Mouse (Mus musculus) liver, adult 2 months (tissue): ENCODE results near the gene Pgpep1l. TPM values are rescaled to one million over a fixed set of nuclear protein-coding genes. Genes with fewer than 3 reads are reported as not detected.

Experiments used
- DNase-seq: peaks from one replicate; pipeline ENCODE4 v3.0.0-alpha.2; 2011; ENCODE audit warnings: low read depth, low spot score; ENCODE audit errors: extremely low read depth
- H3K27ac ChIP-seq: fragments of 200-500 bp; replicated peaks from 2 replicates; pipeline ENCODE4 v1.5.1; 2012; ENCODE audit warnings: low read depth, mild to moderate bottlenecking, control low read depth, inconsistent platforms, low read length; ENCODE audit not compliant: insufficient read depth
- H3K27me3 ChIP-seq: fragments of 200-500 bp; 2 replicates; pipeline ENCODE4 v1.6.1; 2012; ENCODE audit warnings: mild to moderate bottlenecking, moderate library complexity, low read length, inconsistent platforms; ENCODE audit not compliant: control insufficient read depth, insufficient read depth
- H3K36me3 ChIP-seq: fragments of 200-500 bp; 2 replicates; pipeline ENCODE4 v1.6.1; 2012; ENCODE audit warnings: low read length, inconsistent platforms; ENCODE audit not compliant: control insufficient read depth, insufficient read depth
- H3K4me1 ChIP-seq: fragments of 200-500 bp; 2 replicates; pipeline ENCODE4 v1.6.1; 2011; ENCODE audit warnings: low read length; ENCODE audit not compliant: control insufficient read depth, insufficient read depth
- H3K4me3 ChIP-seq: fragments of 200-500 bp; 2 replicates; pipeline ENCODE4 v1.5.1; 2011; ENCODE audit warnings: low read depth, mild to moderate bottlenecking, control low read depth, low read length, moderate library complexity; ENCODE audit not compliant: insufficient read depth
- H3K79me2 ChIP-seq: fragments of 200-500 bp; 2 replicates; pipeline ENCODE4 v1.6.1; 2012; ENCODE audit warnings: inconsistent platforms, mild to moderate bottlenecking, low read length, moderate library complexity; ENCODE audit not compliant: control insufficient read depth, insufficient read depth
- H3K9ac ChIP-seq: fragments of 200-500 bp; 2 replicates; pipeline ENCODE4 v1.6.1; 2012; ENCODE audit warnings: low read depth, mild to moderate bottlenecking, control low read depth, inconsistent platforms, low read length
- CTCF ChIP-seq: fragments of 200-500 bp; IDR thresholded peaks from 2 replicates; pipeline ENCODE4 v1.5.1; 2011; ENCODE audit warnings: low read depth, low read length, control low read depth
- POLR2A ChIP-seq: fragments of 200-500 bp; IDR thresholded peaks from 2 replicates; pipeline ENCODE4 v1.6.1; 2011; ENCODE audit warnings: low read length, control low read depth; ENCODE audit not compliant: insufficient read depth; ENCODE audit errors: extremely low read depth
- WGBS: fragments of 180-500 bp; shearing (Covaris S2); methylation state at CpG from one replicate; pipeline ENCODE4 v1.1.7; 2018; 5-methylcytosine and 5-hydroxymethylcytosine counted together
- polyA plus RNA-seq: library from polyadenylated mRNA; depleted of rRNA; stranded (reverse); fragments of >200 nt; gene quantifications from 2 replicates; pipeline ENCODE4 v1.2.3, GENCODE M21; 2012
- total RNA-seq: library from RNA; depleted of rRNA; stranded (reverse); fragments of >200 nt; gene quantifications from 2 replicates; pipeline ENCODE4 v1.2.3, GENCODE M21; 2014

Pgpep1l gene
- total and polyA plus RNA-seq, 2 experiments: 0.32 to 1.5 TPM

- Histone ChIP-seq H3K27me3 (no peaks in the 10 kb centered on the region), H3K27ac (no peak overlapping the region), H3K9ac (no peak overlapping the region), H3K4me1 (no peaks in the 10 kb centered on the region), H3K4me3 (no peak overlapping the region), H3K79me2 (no peaks in the 10 kb centered on the region), H3K36me3 (no peaks in the 10 kb centered on the region)
- TF ChIP-seq POLR2A (no peak), CTCF (no peak)
- no peak for DNase-seq
- WGBS: 89% methylated on average over 18 of the region's 18 CpGs
These were observed 48.4 kb downstream of the Pgpep1l start for GRCm38 (mm10) chr7:68215522-68216070.

DNA sequence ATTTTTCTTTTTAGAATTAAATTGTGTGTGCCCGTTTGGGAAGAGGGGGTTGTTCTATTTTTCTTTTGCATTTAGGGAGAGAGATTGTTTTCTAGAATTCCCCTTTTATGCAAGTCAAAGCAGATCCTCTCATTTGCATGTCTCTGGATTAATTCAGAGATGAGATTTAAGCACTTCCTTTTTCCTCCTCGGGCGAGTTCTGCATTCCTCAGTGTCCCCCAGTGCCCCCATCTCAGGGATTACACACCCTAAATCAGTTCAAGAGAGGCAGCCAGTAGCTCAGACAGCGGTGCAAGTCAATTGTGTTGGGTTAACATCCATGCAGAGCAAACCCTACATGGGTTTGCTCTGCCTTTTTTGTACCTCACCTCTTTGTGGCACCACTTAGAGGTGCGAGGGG, 50.2 kb downstream of the Pgpep1l start:
- WGBS: 79% methylated on average over 5 of the region's 5 CpGs

GRCm38 (mm10) chr7:68211883-68212282, 52.1 kb downstream of the Pgpep1l start:
- 79% methylated on average over 7 of the region's 7 CpGs for WGBS
- no peak overlapping the region for H3K9ac ChIP-seq
- no peaks in the 10 kb centered on the region for H3K79me2 ChIP-seq
- H3K27me3 ChIP-seq: no peaks in the 10 kb centered on the region
- no peaks in the 10 kb centered on the region for H3K36me3 ChIP-seq
- no peak for TF ChIP-seq POLR2A
- no peak for TF ChIP-seq CTCF
- H3K27ac ChIP-seq: no peak overlapping the region
- no peak overlapping the region for H3K4me3 ChIP-seq
- DNase-seq: no peak
- H3K4me1 ChIP-seq: no peaks in the 10 kb centered on the region

More for the DNA sequence above, 50.2 kb downstream of the Pgpep1l start:
- Histone ChIP-seq H3K36me3 (no peaks in the 10 kb centered on the region), H3K4me3 (no peak overlapping the region), H3K27ac (no peak overlapping the region), H3K9ac (no peak overlapping the region), H3K4me1 (no peaks in the 10 kb centered on the region), H3K27me3 (no peaks in the 10 kb centered on the region), H3K79me2 (no peaks in the 10 kb centered on the region)
- no peak for DNase-seq
- no peak for TF ChIP-seq POLR2A
- TF ChIP-seq CTCF: no peak

DNA sequence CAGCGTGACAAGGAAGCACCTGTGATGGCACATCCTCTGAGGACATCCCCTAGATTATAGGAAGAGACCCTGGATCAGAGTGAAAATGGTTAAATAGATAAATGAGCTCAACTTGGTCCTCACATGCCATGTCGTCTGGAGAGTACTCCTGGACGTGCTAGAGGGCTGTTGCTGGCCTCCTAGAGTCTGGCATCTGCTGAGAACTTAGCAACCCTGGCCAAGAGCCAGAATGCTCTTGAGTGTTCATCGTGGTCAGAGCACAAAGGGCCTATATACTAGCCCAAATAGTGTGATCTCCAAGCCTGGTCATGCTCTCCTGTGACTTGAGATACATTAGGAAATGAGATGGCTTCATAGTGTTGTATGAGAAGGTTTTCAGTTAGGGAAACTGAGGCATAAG, 53.6 kb downstream of the Pgpep1l start:
- H3K27ac ChIP-seq: no peak overlapping the region
- no peaks in the 10 kb centered on the region for H3K36me3 ChIP-seq
- no peaks in the 10 kb centered on the region for H3K79me2 ChIP-seq
- H3K27me3 ChIP-seq: no peaks in the 10 kb centered on the region
- WGBS: 79% methylated on average over 4 of the region's 4 CpGs
- no peak for DNase-seq
- H3K4me3 ChIP-seq: no peak overlapping the region
- no peak overlapping the region for H3K9ac ChIP-seq
- no peak for TF ChIP-seq CTCF
- no peaks in the 10 kb centered on the region for H3K4me1 ChIP-seq

- Histone ChIP-seq H3K36me3 (no peaks in the 10 kb centered on the region), H3K27me3 (no peaks in the 10 kb centered on the region), H3K9ac (no peak overlapping the region), H3K27ac (no peak overlapping the region), H3K4me3 (no peak overlapping the region), H3K79me2 (no peaks in the 10 kb centered on the region), H3K4me1 (no peaks in the 10 kb centered on the region)
- TF ChIP-seq CTCF (no peak), POLR2A (no peak)
- DNase-seq: no peak
- WGBS: 85% methylated on average over 6 of the region's 6 CpGs
These were observed 55.0 kb downstream of the Pgpep1l start for GRCm38 (mm10) chr7:68209039-68209438.

GRCm38 (mm10) chr7:68205776-68206427, 58.1 kb downstream of the Pgpep1l start:
- 93% methylated on average over 8 of the region's 8 CpGs for WGBS
- no peaks in the 10 kb centered on the region for H3K79me2 ChIP-seq
- H3K9ac ChIP-seq: no peak overlapping the region
- H3K36me3 ChIP-seq: no peaks in the 10 kb centered on the region
- no peaks in the 10 kb centered on the region for H3K27me3 ChIP-seq
- H3K4me1 ChIP-seq: no peaks in the 10 kb centered on the region
- H3K27ac ChIP-seq: no peak overlapping the region
- H3K4me3 ChIP-seq: no peak overlapping the region
- no peak for DNase-seq
- TF ChIP-seq CTCF (no peak), POLR2A (no peak)
